Mouse (Mus musculus): ENCODE results near the gene U2surp. TPM values are rescaled to one million over a fixed set of nuclear protein-coding genes. Genes with fewer than 3 reads are reported as not detected.

U2surp gene
- polyA plus RNA-seq, 1 experiment = 6.6 TPM

DNA sequence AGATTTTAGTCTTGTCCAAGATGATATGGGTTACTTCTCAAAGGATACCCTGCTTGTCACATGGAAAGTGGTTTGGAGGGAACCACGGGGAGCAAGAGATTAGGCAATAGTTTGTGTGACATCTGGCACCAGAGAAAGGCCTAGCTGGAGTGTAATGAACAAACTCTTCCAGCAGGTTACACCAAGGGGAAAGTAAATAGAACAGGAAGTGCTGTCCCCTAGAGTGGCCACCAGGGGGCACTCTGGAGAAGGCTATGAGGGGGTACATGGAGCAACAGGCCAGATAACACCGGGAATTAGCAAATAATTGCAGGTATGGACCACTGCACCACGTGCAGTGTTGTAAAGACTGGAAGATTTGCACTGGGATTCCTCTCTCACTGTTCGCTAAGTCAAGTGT lies 28.7 kb upstream of the U2surp start:
- H3K36me3 ChIP-seq (ENCODE audit: control insufficient read depth, insufficient read depth, low read length) = no peaks in the 10 kb centered on the region
- TF ChIP-seq POLR2A (IDR thresholded peaks at IDR 0.05; ENCODE audit: control insufficient read depth, extremely low read depth, insufficient read depth, low read length, poor library complexity) = no peak
- no peak for TF ChIP-seq CTCF (IDR thresholded peaks at IDR 0.05; ENCODE audit: borderline replicate concordance, control insufficient read depth, extremely low read depth, insufficient read depth, low read length, poor library complexity)
- no peak overlapping the region for H3K27ac ChIP-seq (ENCODE audit: control insufficient read depth, insufficient read depth, low read length)
- no peak overlapping the region for H3K4me3 ChIP-seq (ENCODE audit: control insufficient read depth, insufficient read depth, low read length)
- WGBS = 60% methylated on average over 4 of the region's 4 CpGs
- H3K27me3 ChIP-seq (ENCODE audit: control insufficient read depth, insufficient read depth, low read length) = no peaks in the 10 kb centered on the region
- H3K4me1 ChIP-seq (replicated peaks; ENCODE audit: control insufficient read depth, insufficient read depth, low read length) = no peaks in the 10 kb centered on the region
- peak; percentile 34 for DNase-seq

DNA sequence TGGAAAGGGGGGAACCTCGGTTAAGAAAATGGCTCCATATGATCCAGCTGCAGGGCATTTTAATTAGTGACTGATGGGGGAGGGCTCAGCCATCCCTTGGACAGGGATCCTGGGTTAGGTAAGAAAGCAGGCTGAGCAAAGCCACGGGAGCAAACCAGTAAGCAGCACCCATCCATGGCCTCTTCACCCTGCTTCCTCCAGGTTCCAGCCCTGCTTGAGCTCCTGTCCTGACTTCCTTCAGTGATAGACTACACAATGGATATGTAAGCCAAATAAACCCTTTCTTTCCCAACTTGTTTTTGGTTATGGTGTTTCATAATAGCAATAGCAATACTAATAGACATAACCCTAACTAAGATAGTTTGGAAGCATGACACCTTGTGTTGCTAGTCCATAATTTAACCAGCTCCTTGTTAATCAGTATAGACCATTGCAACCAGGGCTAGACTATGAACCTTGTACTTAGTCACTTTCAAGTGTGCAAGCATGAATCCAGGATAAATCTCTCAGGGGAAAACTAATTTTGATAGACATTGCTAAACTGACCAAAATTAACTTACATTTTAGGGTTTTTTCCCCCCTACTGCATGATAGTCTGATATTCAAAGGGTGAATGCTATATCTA lies 27.5 kb upstream of the U2surp start:
- 84% methylated on average over 2 of the region's 2 CpGs for WGBS
- H3K27ac ChIP-seq (ENCODE audit: control insufficient read depth, insufficient read depth, low read length) = no peak overlapping the region
- DNase-seq = no peak
- no peak overlapping the region for H3K4me3 ChIP-seq (ENCODE audit: control insufficient read depth, insufficient read depth, low read length)
- no peaks in the 10 kb centered on the region for H3K36me3 ChIP-seq (ENCODE audit: control insufficient read depth, insufficient read depth, low read length)
- H3K27me3 ChIP-seq (ENCODE audit: control insufficient read depth, insufficient read depth, low read length) = no peaks in the 10 kb centered on the region
- TF ChIP-seq CTCF (IDR thresholded peaks at IDR 0.05; ENCODE audit: borderline replicate concordance, control insufficient read depth, extremely low read depth, insufficient read depth, low read length, poor library complexity) (no peak), POLR2A (IDR thresholded peaks at IDR 0.05; ENCODE audit: control insufficient read depth, extremely low read depth, insufficient read depth, low read length, poor library complexity) (no peak)
- H3K4me1 ChIP-seq (replicated peaks; ENCODE audit: control insufficient read depth, insufficient read depth, low read length) = no peaks in the 10 kb centered on the region

DNA sequence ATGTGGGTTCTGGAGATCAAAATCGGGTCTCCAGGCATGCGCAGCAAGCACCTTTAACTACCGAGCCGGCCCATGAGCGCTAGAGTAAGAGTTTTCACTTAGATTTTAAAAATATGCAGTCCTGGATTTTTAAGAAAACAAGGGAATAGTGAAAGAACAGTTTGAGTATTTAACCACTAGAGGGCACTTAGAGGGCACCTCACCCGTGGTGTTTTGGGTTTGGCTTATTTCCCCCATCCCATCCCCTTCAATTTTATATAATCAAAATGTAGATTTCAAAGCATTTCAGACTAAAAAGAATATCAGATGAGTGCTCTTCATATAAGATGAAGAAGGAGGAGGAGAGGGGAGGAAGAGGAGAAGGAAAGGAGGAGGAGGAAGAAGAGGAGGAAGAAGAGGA lies 22.0 kb upstream of the U2surp start:
- Histone ChIP-seq H3K4me3 (ENCODE audit: control insufficient read depth, insufficient read depth, low read length) (no peak overlapping the region), H3K27me3 (ENCODE audit: control insufficient read depth, insufficient read depth, low read length) (no peaks in the 10 kb centered on the region), H3K27ac (ENCODE audit: control insufficient read depth, insufficient read depth, low read length) (no peak overlapping the region), H3K4me1 (replicated peaks; ENCODE audit: control insufficient read depth, insufficient read depth, low read length) (no peaks in the 10 kb centered on the region), H3K36me3 (ENCODE audit: control insufficient read depth, insufficient read depth, low read length) (no peaks in the 10 kb centered on the region)
- TF ChIP-seq POLR2A (IDR thresholded peaks at IDR 0.05; ENCODE audit: control insufficient read depth, extremely low read depth, insufficient read depth, low read length, poor library complexity) = no peak
- no peak for TF ChIP-seq CTCF (IDR thresholded peaks at IDR 0.05; ENCODE audit: borderline replicate concordance, control insufficient read depth, extremely low read depth, insufficient read depth, low read length, poor library complexity)
- 30% methylated on average over 6 of the region's 6 CpGs for WGBS
- no peak for DNase-seq

DNA sequence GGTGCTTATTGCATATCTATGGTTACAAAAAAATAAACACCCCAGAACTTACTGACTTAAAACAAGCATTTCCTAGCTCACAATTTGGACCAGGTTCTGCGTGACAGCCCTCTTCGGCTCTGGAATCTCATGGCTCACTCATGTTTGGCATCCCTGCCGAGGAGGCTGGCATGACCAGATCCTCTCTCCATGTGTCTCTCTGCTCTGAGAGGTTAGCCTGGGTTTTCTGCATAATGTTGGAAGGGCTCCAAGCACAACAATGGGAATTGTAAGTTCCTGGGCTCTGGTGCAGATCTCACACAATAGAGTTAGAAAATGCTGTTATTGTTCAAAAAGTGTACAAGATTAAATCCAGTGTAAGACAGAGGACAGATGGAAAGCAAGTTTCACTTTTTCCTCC lies 19.3 kb upstream of the U2surp start:
- Histone ChIP-seq H3K4me3 (ENCODE audit: control insufficient read depth, insufficient read depth, low read length) (no peak overlapping the region), H3K27ac (ENCODE audit: control insufficient read depth, insufficient read depth, low read length) (no peak overlapping the region), H3K4me1 (replicated peaks; ENCODE audit: control insufficient read depth, insufficient read depth, low read length) (no peaks in the 10 kb centered on the region), H3K36me3 (ENCODE audit: control insufficient read depth, insufficient read depth, low read length) (no peaks in the 10 kb centered on the region), H3K27me3 (ENCODE audit: control insufficient read depth, insufficient read depth, low read length) (no peaks in the 10 kb centered on the region)
- no peak for TF ChIP-seq CTCF (IDR thresholded peaks at IDR 0.05; ENCODE audit: borderline replicate concordance, control insufficient read depth, extremely low read depth, insufficient read depth, low read length, poor library complexity)
- no peak for TF ChIP-seq POLR2A (IDR thresholded peaks at IDR 0.05; ENCODE audit: control insufficient read depth, extremely low read depth, insufficient read depth, low read length, poor library complexity)
- DNase-seq = no peak
- 89% methylated on average over 3 of the region's 3 CpGs for WGBS

DNA sequence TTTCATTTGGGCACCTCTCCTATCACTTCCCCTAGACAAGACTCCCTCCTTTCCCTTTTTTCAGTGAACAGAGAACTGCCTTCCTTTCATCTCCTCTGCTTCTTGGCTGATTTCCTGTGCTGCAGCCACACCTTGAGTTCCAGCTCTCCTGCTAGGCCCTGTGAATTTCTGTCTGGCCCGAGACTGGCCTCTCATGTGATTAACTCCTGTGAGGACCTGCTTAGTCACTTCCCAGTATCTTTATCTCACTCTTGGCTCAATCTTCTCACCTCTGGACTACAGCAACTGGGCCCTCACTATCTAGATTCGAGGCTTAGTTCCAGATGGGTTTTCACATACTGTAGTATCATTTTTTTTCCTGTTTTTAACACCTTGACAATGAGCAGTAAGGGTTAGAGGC lies 15.9 kb upstream of the U2surp start:
- 40% methylated on average over 2 of the region's 2 CpGs for WGBS

DNA sequence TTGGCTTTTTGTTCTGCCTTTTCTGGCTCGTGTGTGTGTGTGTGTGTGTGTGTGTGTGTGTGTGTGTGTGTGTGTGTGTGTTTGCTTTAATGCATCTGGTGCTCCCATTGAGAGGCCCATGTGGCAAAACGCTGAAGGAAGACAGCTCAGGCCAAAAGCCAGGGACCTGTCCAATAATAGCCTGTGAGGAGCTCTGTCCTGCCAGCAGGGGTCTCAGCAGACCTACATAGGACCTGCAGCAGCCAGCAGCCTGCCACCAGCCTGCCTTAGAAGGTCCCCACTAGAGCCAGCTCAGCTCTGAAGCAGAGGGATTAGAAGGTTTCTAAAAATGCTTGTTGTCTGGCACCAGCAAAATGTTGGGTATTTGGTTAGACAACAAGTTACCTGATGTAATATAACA lies 14.2 kb upstream of the U2surp start:
- no peaks in the 10 kb centered on the region for H3K27me3 ChIP-seq (ENCODE audit: control insufficient read depth, insufficient read depth, low read length)
- DNase-seq = peak; percentile 9
- no peak overlapping the region for H3K27ac ChIP-seq (ENCODE audit: control insufficient read depth, insufficient read depth, low read length)
- 6% methylated on average over 2 of the region's 2 CpGs for WGBS
- TF ChIP-seq CTCF (IDR thresholded peaks at IDR 0.05; ENCODE audit: borderline replicate concordance, control insufficient read depth, extremely low read depth, insufficient read depth, low read length, poor library complexity) (no peak), POLR2A (IDR thresholded peaks at IDR 0.05; ENCODE audit: control insufficient read depth, extremely low read depth, insufficient read depth, low read length, poor library complexity) (no peak)
- no peaks in the 10 kb centered on the region for H3K36me3 ChIP-seq (ENCODE audit: control insufficient read depth, insufficient read depth, low read length)
- H3K4me1 ChIP-seq (replicated peaks; ENCODE audit: control insufficient read depth, insufficient read depth, low read length) = peaks cover 2% of the 10 kb centered on the region; the same call in 1 of the 2 replicates
- no peak overlapping the region for H3K4me3 ChIP-seq (ENCODE audit: control insufficient read depth, insufficient read depth, low read length)

More for the DNA sequence above, 15.9 kb upstream of the U2surp start:
- no peak overlapping the region for H3K4me3 ChIP-seq (ENCODE audit: control insufficient read depth, insufficient read depth, low read length)
- no peak for DNase-seq
- no peaks in the 10 kb centered on the region for H3K36me3 ChIP-seq (ENCODE audit: control insufficient read depth, insufficient read depth, low read length)
- no peak overlapping the region for H3K27ac ChIP-seq (ENCODE audit: control insufficient read depth, insufficient read depth, low read length)
- H3K4me1 ChIP-seq (replicated peaks; ENCODE audit: control insufficient read depth, insufficient read depth, low read length) = peaks cover under 1% of the 10 kb centered on the region; the same call in 1 of the 2 replicates
- TF ChIP-seq CTCF (IDR thresholded peaks at IDR 0.05; ENCODE audit: borderline replicate concordance, control insufficient read depth, extremely low read depth, insufficient read depth, low read length, poor library complexity) (no peak), POLR2A (IDR thresholded peaks at IDR 0.05; ENCODE audit: control insufficient read depth, extremely low read depth, insufficient read depth, low read length, poor library complexity) (no peak)
- H3K27me3 ChIP-seq (ENCODE audit: control insufficient read depth, insufficient read depth, low read length) = no peaks in the 10 kb centered on the region

DNA sequence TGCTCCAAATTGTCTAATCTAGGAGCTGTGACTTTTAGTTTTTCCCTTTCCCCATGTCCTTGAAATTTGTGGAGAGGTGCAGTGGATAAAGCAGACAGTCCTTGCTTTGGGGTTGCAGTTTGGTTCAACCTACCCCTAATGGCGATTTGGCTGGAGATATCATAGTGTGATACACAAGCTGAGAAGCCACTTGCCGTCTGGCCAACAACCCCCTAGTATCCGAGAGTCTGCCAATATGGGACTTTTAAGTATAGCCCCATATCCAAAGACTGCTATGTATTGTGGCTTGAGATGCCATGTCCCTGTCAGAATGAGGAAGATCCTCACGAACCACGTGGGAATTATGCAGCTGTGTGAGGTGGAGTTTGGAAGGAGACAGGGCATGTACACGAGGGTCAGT lies 13.6 kb upstream of the U2surp start:
- no peak for DNase-seq
- no peaks in the 10 kb centered on the region for H3K36me3 ChIP-seq (ENCODE audit: control insufficient read depth, insufficient read depth, low read length)
- H3K4me3 ChIP-seq (ENCODE audit: control insufficient read depth, insufficient read depth, low read length) = no peak overlapping the region
- no peak for TF ChIP-seq CTCF (IDR thresholded peaks at IDR 0.05; ENCODE audit: borderline replicate concordance, control insufficient read depth, extremely low read depth, insufficient read depth, low read length, poor library complexity)
- no peak for TF ChIP-seq POLR2A (IDR thresholded peaks at IDR 0.05; ENCODE audit: control insufficient read depth, extremely low read depth, insufficient read depth, low read length, poor library complexity)
- no peaks in the 10 kb centered on the region for H3K27me3 ChIP-seq (ENCODE audit: control insufficient read depth, insufficient read depth, low read length)
- 79% methylated on average over 6 of the region's 6 CpGs for WGBS
- H3K27ac ChIP-seq (ENCODE audit: control insufficient read depth, insufficient read depth, low read length) = no peak overlapping the region
- peaks cover 2% of the 10 kb centered on the region; the same call in 1 of the 2 replicates for H3K4me1 ChIP-seq (replicated peaks; ENCODE audit: control insufficient read depth, insufficient read depth, low read length)

Measured in thymus, adult 2 months (tissue).